Mouse (Mus musculus) lung, embryonic 14.5 days (tissue): ENCODE measurements around the gene Ttyh3. TPM values are rescaled to one million over a fixed set of nuclear protein-coding genes. Genes with fewer than 3 reads are reported as not detected.
"Not testable (repeated sequence)": the region's sequence is repeated elsewhere in the genome, so short reads cannot be mapped to it uniquely, and the experiment has no call there.

ENCODE experiments used
- ATAC-seq: fragments of 200-750 bp; cut with Nextera tagmentation; 2 replicates; pipeline ENCODE4 v1.8.0; 2017; ENCODE audit warnings: mild to moderate bottlenecking, moderate TSS enrichment, moderate library complexity; ENCODE audit not compliant: insufficient read depth
- DNase-seq: peaks from one replicate; pipeline ENCODE4 v3.0.0-alpha.2; 2015
- H3K27ac ChIP-seq: fragments of 300-500 bp; sonication (generic); 2 replicates; pipeline ENCODE4 v1.5.1; 2014; ENCODE audit warnings: low read depth, mild to moderate bottlenecking, moderate library complexity
- H3K27me3 ChIP-seq: fragments of 300-500 bp; sonication (generic); 2 replicates; pipeline ENCODE4 v1.6.1; 2014; ENCODE audit warnings: low read length, control low read depth; ENCODE audit not compliant: insufficient read depth
- H3K36me3 ChIP-seq: fragments of 300-500 bp; sonication (generic); 2 replicates; pipeline ENCODE4 v1.6.1; 2014; ENCODE audit warnings: control low read depth; ENCODE audit not compliant: insufficient read depth
- H3K4me1 ChIP-seq: fragments of 300-500 bp; sonication (generic); 2 replicates; pipeline ENCODE4 v1.6.1; 2014; ENCODE audit warnings: antibody characterized with exemption, control low read depth; ENCODE audit not compliant: insufficient read depth
- H3K4me2 ChIP-seq: fragments of 300-500 bp; sonication (generic); 2 replicates; pipeline ENCODE4 v1.6.1; 2014; ENCODE audit warnings: mild to moderate bottlenecking
- H3K4me3 ChIP-seq: fragments of 300-500 bp; sonication (generic); 2 replicates; pipeline ENCODE4 v1.5.1; 2014; ENCODE audit warnings: low read depth, low read length
- H3K9ac ChIP-seq: fragments of 300-500 bp; sonication (generic); 2 replicates; pipeline ENCODE4 v1.6.1; 2014
- H3K9me3 ChIP-seq: fragments of 300-500 bp; sonication (generic); 2 replicates; pipeline ENCODE4 v1.6.1; 2016; ENCODE audit warnings: low read depth, low read length, control low read depth
- CTCF ChIP-seq: IDR thresholded peaks from 2 replicates; pipeline ENCODE4 v1.5.1; 2016; ENCODE audit warnings: antibody characterized with exemption, low read depth
- WGBS: fragments of 180-500 bp; shearing (Covaris S2); extraction: QIAGEN DNeasy Blood & Tissue Kit; methylation state at CpG from one replicate; pipeline ENCODE4 v1.1.7; 2014; 5-methylcytosine and 5-hydroxymethylcytosine counted together
- polyA plus RNA-seq: library from polyadenylated mRNA; unstranded; fragments of >200 nt; fragmentation: Nextera tagmentation; extraction: Ambion mirVana; gene quantifications from 2 replicates; pipeline ENCODE4 v1.2.1, GENCODE M21; 2014

Gene Ttyh3
- polyA plus RNA-seq, 1 experiment from 2014 or later = 61.6 TPM

DNA sequence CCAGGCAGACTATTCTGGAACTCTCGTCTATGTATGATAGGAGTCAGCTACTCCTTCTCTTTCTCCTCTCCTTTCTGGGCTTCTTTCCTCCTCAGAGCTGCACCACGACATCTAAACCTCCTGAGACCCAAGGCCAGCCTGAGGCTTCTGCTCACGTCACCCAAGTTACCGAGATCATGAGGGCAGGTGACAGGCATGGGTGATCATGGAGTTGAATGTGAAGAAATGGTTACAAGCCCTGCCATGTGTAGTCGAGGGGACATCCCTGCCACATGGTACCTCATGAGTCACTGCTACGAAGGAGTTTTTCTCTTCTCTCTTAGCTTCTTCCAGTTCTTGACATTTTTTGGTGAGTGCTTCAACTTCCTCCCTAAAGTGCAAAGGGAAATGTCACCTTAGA lies 28.3 kb upstream of the Ttyh3 start:
- Histone ChIP-seq H3K27ac (no peak overlapping the region), H3K27me3 (no peaks in the 10 kb centered on the region), H3K9me3 (no peaks in the 10 kb centered on the region), H3K9ac (no peak overlapping the region), H3K4me1 (no peaks in the 10 kb centered on the region), H3K36me3 (peaks cover 50% of the 10 kb centered on the region), H3K4me2 (no peak overlapping the region), H3K4me3 (no peak overlapping the region)
- WGBS = 84% methylated on average over 6 of the region's 6 CpGs
- no peak for ATAC-seq
- DNase-seq = no peak
- TF ChIP-seq CTCF = no peak

DNA sequence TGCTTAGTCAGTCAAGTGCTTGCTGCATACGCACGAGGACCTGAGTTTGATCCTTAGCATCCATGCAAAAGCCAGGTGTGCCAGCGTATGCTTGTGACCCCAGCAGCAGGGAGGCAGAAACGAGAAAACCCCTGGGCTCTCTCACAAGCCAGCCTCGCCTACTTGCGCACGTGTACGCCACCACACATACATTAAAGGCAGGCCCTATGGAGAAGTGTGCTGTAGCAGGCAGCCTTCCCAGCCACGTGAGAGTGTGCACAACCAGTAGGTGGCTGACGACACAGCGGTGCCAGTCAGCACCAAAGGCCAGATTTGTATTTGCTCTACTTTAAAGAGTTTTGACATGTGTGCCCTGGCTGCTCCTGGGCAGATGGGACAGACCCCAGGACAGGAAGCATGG lies 26.8 kb upstream of the Ttyh3 start:
- peaks cover 56% of the 10 kb centered on the region; the same call in 1 of the 2 replicates for H3K36me3 ChIP-seq
- ATAC-seq (no peak), DNase-seq (no peak)
- TF ChIP-seq CTCF = no peak
- 87% methylated on average over 11 of the region's 11 CpGs for WGBS
- no peak overlapping the region for H3K27ac ChIP-seq
- no peak overlapping the region for H3K4me2 ChIP-seq
- H3K9me3 ChIP-seq = no peaks in the 10 kb centered on the region
- H3K4me1 ChIP-seq = no peaks in the 10 kb centered on the region
- no peak overlapping the region for H3K9ac ChIP-seq
- no peaks in the 10 kb centered on the region for H3K27me3 ChIP-seq
- no peak overlapping the region for H3K4me3 ChIP-seq

GRCm38 (mm10) chr5:140675079-140675478 lies 26.2 kb upstream of the Ttyh3 start:
- no peak for TF ChIP-seq CTCF
- peaks cover 54% of the 10 kb centered on the region; the same call in 1 of the 2 replicates for H3K36me3 ChIP-seq

DNA sequence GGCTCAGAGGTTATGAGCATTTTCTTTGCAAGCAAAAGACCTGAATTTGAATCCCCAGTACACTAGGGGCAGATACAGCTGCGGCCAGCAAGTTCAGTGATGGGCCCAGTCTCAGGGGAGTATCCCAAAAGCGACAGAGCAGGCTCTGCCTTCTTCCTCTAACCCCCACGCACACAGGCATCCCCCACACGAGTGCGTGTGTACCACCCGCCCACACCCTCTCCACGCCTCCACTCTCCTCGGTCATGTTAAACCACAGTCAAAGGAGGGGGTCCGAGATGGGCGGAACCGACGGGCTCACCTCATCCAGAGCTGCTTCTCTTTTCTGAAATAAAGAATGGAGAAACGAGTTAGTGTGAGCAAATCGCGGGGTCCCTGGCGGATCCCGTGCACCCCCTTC lies 25.2 kb upstream of the Ttyh3 start:
- Histone ChIP-seq H3K4me2 (no peak overlapping the region), H3K9me3 (no peaks in the 10 kb centered on the region), H3K27me3 (no peaks in the 10 kb centered on the region), H3K27ac (no peak overlapping the region), H3K36me3 (peaks cover 57% of the 10 kb centered on the region; the same call in 1 of the 2 replicates), H3K4me3 (no peak overlapping the region), H3K4me1 (no peaks in the 10 kb centered on the region), H3K9ac (no peak overlapping the region)
- no peak for ATAC-seq
- WGBS = 86% methylated on average over 17 of the region's 17 CpGs
- no peak for DNase-seq
- TF ChIP-seq CTCF = no peak

More at GRCm38 (mm10) chr5:140675079-140675478, 26.2 kb upstream of the Ttyh3 start:
- Histone ChIP-seq H3K9me3 (no peaks in the 10 kb centered on the region), H3K4me3 (no peak overlapping the region), H3K27ac (no peak overlapping the region), H3K4me2 (no peak overlapping the region), H3K4me1 (no peaks in the 10 kb centered on the region), H3K27me3 (no peaks in the 10 kb centered on the region), H3K9ac (no peak overlapping the region)
- ATAC-seq = no peak
- DNase-seq = no peak
- 81% methylated on average over 11 of the region's 11 CpGs for WGBS

DNA sequence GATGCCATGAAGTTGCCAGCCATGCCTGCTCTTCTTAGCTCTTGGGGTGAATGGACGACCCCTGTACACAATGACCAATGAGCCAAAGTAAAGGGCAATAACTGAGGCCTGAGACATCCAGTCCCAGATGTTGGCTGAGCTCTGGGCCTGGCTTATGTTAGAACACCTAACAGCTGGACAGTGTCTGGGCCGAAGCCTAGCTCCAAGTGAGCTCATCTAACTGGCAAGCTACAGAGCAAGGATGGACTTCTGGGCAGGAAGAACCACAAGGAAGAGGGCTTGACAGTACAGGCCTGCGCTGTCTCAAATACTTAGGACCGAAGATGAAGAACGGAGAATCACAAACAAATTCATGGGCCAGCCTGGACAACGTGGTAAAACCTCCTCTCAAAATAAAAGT lies 23.8 kb upstream of the Ttyh3 start:
- not testable (repeated sequence) for H3K4me3 ChIP-seq, H3K27me3 ChIP-seq, ATAC-seq, DNase-seq, H3K9me3 ChIP-seq, H3K4me1 ChIP-seq, H3K27ac ChIP-seq, H3K4me2 ChIP-seq, H3K9ac ChIP-seq
- H3K36me3 ChIP-seq = peaks cover 61% of the 10 kb centered on the region; the same call in 1 of the 2 replicates
- 83% methylated on average over 6 of the region's 6 CpGs for WGBS

DNA sequence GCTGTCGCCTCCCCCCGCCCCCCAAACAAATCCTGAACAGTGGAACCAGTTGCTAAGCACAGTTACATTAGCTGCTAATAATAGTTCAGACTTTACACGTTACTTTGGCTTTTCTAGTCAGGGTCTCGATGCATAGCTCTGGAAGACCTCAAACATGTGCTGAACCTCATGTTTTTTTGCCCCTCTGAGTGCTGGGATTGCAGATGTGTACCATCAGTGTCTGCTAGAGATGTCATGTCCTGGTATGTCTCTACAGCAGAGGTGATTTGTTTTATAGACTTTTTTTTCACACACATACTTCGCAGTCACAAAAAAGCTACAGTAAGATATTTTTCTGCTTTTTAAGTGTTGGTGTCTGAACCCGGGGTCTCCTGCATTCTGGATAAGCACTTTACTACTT lies 23.3 kb upstream of the Ttyh3 start:
- TF ChIP-seq CTCF = no peak
- Histone ChIP-seq H3K27me3 (no peaks in the 10 kb centered on the region), H3K9me3 (no peaks in the 10 kb centered on the region), H3K9ac (no peak overlapping the region), H3K27ac (no peak overlapping the region), H3K4me1 (no peaks in the 10 kb centered on the region), H3K4me2 (no peak overlapping the region), H3K36me3 (peaks cover 56% of the 10 kb centered on the region; the same call in 1 of the 2 replicates), H3K4me3 (no peak overlapping the region)
- no peak for DNase-seq
- ATAC-seq = no peak
- WGBS = 76% methylated on average over 6 of the region's 6 CpGs

DNA sequence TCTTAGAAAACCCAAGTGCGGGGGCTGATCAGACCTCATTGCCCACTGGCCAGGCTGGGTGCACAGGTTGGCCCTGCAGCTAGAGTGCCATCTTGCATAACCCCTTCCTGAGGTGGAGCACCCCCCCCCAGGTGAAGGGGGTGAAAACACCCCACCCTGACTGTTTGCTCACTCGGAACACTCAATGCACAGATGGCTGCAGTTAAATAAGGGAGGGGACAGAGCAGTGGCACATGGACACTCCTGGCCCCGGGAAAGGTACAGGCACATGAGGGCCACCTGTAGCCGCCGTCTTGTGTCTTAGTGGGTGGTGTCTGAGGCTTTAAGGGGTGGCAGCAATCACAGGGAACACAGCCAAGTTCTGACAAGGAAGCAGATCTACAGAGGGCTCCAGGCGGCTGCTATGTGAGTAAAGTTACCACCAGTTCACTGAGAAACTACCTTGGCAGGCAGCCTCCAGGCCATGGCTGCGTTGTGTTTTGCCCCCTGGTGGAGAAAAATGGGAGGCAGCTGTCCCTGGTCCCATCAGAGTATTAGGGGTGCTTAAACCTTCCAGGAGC lies 14.9 kb upstream of the Ttyh3 start:
- peak; percentile 68 for ATAC-seq
- no peaks in the 10 kb centered on the region for H3K27me3 ChIP-seq
- no peaks in the 10 kb centered on the region for H3K9me3 ChIP-seq
- no peak overlapping the region for H3K4me2 ChIP-seq
- peak; percentile 86 for DNase-seq
- H3K27ac ChIP-seq = no peak overlapping the region
- TF ChIP-seq CTCF = peak; percentile 88
- WGBS = 53% methylated on average over 7 of the region's 7 CpGs
- no peak overlapping the region for H3K9ac ChIP-seq
- H3K4me3 ChIP-seq = no peak overlapping the region
- 0 out of 2 replicates have a peak, but pooled peaks cover 5% of the 10 kb centered on the region for H3K36me3 ChIP-seq
- no peaks in the 10 kb centered on the region for H3K4me1 ChIP-seq
